Mouse (Mus musculus): ENCODE results near the gene Borcs7.
A peak's percentile ranks its signal among the peaks of the same experiment; 100 is the strongest.

The Borcs7 gene

GRCm38 (mm10) chr19:46689460-46690372 is at the start of gene Borcs7:
TSS of gene Borcs7 (plus strand) at chr19:46689906.
- peak; percentile 66 for DNase-seq (ENCODE audit: low spot score)

DNA sequence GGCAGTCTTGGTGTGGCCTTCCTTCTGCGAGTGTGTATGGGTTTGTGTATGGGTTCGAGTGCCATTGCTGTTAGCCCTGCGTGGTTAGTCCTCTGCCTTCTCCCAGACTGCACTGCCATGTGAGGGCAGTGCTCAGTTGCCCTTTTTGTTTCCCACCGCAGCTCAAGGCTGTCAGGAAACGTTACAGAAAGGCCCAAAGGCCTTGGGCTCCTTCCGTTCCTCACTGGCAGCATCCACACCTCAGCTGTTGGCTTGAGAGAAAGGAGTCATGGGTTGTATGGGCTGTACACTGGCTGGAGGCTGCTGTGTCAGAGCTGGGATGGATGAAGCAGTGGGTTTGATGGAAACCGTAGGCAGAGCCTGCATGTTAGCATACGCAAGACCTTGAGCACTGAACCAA is 48.9 kb upstream of the Borcs7 start:
- no peak for DNase-seq (ENCODE audit: low spot score)

- no peak for DNase-seq (ENCODE audit: low spot score)
Observed at GRCm38 (mm10) chr19:46641420-46642085, 48.2 kb upstream of the Borcs7 start.

- no peak for DNase-seq (ENCODE audit: low spot score)
Observed at GRCm38 (mm10) chr19:46642136-46642753, 47.5 kb upstream of the Borcs7 start.

DNA sequence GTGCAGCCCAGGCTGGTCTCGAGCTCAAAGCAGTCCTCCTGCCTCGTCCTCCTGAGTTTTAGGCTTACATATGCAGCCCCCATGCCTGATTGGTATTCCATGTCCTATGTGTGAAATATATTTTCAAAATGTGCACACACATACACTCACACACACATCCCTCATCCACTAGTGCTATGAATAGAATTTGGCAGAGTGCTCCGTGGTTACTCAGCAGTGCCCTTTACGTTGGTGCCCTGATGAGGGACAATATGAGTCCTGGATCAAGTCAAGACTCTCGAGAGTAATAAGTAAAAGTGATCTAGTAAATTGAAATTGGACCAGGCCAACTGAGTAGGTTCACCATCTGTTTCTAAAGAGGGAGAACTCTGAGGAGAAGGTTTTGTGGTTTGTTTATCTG is 46.5 kb upstream of the Borcs7 start:
- DNase-seq (ENCODE audit: low spot score), result no peak

- no peak for DNase-seq (ENCODE audit: low spot score)
Observed at GRCm38 (mm10) chr19:46644343-46644792, 45.3 kb upstream of the Borcs7 start.

DNA sequence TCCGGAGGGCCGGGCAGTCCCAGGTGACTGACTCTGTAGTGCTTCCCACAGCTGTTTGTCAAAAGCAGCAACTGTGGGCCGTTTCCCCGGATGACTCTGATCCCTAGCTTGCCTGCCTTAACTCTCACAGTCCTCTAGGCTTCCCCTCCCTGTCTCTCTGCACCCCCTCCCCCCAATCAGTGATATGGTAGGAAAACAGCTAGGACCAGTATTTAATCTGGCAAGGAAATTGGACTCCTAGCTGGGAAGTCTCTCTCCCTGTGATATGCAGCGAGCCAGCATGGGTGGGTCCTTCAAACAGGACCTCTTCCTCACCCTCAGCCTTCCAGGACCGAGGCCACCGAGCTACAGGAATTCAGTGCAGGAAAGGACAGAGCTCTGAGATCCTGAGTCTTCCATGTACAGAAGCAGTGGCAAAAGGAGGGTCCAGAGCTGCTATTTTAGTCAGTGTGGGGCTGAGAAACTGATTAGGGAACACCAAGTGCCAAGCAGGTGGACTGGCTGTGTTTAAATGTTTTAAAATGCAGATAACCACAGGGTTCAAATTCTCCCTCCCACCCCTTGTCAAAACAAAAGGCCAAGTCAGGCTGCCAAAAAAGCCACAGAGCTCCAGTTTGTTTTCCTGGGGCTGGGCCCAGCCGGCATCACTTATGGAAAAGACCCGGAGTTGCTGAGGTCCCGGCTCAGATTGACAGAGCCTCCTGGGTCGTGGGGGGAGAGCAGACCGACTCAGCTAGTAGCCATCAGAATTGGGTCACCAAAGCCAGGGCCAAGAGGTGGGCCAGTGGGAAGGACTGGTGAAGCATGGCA is 44.7 kb upstream of the Borcs7 start:
- no peak for DNase-seq (ENCODE audit: low spot score)

- no peak for DNase-seq (ENCODE audit: low spot score)
Observed at GRCm38 (mm10) chr19:46646041-46646481, 43.6 kb upstream of the Borcs7 start.

GRCm38 (mm10) chr19:46647254-46647653 is 42.5 kb upstream of the Borcs7 start:
- no peak for DNase-seq (ENCODE audit: low spot score)

- no peak for DNase-seq (ENCODE audit: low spot score)
Observed at GRCm38 (mm10) chr19:46647850-46648249, 41.9 kb upstream of the Borcs7 start.

GRCm38 (mm10) chr19:46648565-46648964 is 41.1 kb upstream of the Borcs7 start:
- DNase-seq (ENCODE audit: low spot score), result no peak

- DNase-seq (ENCODE audit: low spot score), result no peak
Observed at GRCm38 (mm10) chr19:46653188-46653587, 36.5 kb upstream of the Borcs7 start.

DNA sequence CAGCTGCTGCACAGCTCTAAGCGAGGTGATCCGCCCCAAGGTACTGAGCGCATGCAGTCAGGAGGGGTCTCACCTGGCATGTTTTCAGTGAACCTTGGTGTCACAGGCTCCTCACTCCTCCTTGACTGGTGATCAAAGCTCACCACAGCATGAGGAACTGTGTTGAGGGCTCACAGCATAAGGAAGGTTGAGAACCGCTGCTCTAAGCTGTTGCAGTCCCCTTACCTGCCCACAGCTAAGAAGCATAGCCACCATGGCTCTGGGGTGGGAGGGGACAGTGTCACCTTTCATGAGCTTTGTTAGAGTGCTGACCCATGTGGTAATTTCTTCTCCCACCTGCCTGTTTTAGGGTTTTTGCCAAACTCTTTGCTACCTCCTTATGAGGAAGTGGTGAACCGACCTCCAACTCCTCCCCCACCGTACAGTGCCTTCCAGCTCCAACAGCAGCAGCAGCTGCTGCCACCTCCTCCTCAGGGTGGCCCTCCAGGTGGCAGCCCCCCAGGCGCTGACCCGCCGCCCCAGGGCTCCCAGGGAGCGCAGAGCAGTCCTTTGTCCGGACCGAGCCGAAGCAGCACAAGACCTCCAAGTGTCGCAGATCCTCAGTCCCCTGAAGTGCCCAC is 36.0 kb upstream of the Borcs7 start:
- no peak for DNase-seq (ENCODE audit: low spot score)

- DNase-seq (ENCODE audit: low spot score), result no peak
Observed at GRCm38 (mm10) chr19:46655626-46656025, 34.1 kb upstream of the Borcs7 start.

DNA sequence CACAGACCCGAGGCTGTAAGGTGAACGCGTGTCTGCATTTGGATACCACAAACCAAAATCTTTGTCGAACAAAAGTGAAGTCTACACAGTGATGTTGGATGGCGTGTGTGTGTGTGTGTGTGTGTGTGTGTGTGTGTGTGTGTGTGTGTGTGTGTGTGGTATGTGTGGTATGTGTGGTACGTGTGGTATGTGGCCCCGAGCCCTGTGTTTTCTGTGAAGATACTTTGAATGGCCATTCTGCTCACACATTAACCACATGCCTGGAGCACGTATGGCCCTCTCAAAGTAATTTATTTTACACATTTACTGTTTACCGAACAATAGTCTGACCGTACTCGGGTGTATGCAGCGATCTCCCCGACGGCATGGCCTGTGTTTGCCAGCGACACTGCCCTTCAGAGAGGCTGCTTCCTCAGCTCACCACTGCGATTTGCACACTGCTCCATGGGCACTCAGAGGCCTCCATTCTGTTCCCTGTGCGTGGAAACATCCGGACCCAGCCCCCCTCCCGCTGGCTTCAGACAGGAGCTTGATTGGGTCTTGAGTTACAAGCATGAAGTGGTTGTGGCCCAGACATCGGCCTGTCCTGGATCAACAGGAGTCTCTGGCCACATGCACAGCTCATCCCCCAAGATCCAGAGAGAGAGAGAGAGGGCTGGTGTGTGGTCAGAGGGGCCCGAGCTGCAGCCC is 33.4 kb upstream of the Borcs7 start:
- DNase-seq (ENCODE audit: low spot score), result no peak

- DNase-seq (ENCODE audit: low spot score), result no peak
Observed at GRCm38 (mm10) chr19:46657339-46658020, 32.2 kb upstream of the Borcs7 start.

DNA sequence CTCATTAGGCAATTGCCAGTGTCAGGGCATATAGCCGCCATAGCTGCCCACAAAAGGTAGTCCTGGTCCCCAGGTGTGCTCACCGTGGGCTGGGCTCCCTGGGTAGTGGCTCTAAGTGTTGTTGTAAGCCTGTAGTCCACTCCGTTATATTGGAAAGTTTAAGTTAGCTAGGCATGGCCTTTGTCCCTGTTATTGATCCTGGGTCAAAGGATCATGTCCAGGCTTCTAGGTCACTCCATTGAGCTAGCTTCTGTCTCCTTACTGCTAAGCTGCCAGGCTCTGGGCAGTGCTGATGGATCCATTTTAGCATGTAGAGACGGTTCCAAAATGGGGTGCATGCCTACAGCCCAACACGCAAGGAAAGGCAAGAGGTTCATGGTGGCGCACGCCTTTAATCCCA is 31.4 kb upstream of the Borcs7 start:
- DNase-seq (ENCODE audit: low spot score), result no peak

GRCm38 (mm10) chr19:46658851-46659250 is 30.9 kb upstream of the Borcs7 start:
- DNase-seq (ENCODE audit: low spot score), result no peak

- DNase-seq (ENCODE audit: low spot score), result no peak
Observed at GRCm38 (mm10) chr19:46661511-46661910, 28.2 kb upstream of the Borcs7 start.

GRCm38 (mm10) chr19:46662214-46662613 is 27.5 kb upstream of the Borcs7 start:
- no peak for DNase-seq (ENCODE audit: low spot score)

Measured in urinary bladder, postnatal 10 days (tissue).